Mouse (Mus musculus) c-Kit-positive CD71-positive TER-119-negative erythroid progenitor cells, embryonic 14.5 days (primary cell): ENCODE data around the gene Spag7.

Experiments used
- DNase-seq: peaks from one replicate; pipeline ENCODE4 v3.0.0-alpha.2; 2013; ENCODE audit warnings: low read depth

Spag7 gene

DNA sequence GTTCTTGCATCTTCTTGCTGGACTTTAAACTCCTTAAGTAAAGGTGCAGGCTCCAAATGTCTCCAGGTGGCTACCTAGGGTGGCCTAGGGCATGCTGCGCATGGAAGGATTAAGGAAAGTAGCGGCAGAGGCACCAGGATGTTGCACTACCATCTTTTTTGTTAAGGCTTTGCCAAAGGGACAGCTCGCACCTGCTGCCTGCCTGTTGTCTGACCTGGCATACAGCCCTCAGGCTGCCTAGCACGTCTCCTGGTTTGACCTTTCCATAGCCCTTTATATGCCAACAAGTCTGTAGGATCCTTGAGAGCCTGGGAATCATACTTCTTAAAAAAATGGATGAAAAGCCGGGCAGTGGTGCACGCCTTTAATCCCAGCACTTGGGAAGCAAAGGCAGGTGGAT is 26.2 kb downstream of the Spag7 start:
- no peak for DNase-seq

DNA sequence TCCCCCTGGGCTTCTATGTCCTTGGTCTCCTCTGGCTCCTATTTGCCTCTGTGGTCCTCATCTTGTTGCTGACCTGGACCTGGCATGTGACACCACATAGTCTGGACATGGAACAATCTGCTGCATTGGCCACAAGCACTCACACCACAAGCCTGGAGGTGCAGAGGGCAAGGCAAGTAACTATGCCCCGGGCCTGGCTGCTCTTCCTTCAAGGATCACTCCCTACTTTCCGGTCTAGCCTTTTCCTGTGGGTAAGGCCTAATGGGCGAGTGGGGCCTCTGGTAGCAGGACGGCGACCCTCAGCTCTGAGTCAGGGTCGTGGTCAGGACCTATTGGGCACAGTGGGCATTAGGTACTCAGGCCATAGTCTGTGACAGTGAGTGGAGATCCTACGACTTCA is 28.0 kb downstream of the Spag7 start:
- DNase-seq, result no peak

DNA sequence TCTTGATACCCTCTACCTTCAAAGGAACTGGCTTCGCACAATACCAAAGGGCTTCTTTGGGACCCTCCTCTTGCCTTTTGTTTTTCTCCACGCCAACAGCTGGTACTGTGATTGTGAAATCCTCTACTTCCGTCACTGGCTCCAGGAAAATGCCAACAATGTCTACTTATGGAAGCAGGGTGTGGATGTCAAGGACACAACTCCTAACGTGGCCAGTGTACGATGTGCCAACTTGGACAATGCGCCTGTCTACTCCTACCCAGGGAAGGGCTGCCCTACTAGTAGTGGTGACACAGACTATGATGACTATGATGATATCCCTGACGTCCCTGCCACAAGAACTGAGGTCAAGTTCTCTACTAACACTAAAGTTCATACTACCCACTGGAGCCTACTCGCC is 29.2 kb downstream of the Spag7 start:
- DNase-seq, result no peak

DNA sequence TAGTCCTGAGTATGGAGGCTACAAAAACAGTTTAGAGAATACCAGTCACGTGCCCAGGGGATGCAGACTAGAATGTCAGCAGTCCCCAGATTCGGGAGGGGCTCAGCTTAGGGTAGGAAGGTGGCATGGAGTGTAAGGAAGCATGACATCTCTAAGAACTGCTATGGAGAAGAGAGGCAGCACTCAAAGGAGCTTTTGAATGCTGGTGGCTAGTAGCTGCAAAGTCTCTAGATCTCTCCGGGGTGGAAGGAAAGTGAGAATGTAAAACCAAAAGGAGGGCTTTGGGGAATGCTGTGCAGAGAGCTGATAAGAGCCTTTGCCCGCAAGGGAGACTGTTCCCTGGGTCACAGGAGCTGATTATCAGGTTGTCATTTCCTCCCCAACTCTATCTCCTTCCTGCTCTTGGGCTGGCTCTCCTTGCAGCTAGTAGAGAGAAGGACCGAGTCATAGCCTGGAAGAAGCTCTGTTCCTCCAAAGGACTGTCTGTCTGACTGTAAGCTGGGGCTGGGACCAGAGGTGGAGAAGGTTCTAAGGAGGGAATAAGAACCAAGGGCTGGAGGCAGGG is 30.4 kb downstream of the Spag7 start, which contains the start of gene Gp1ba:
Gp1ba (plus strand) TSS at position 409 of the 565 bp plus-strand sequence.
- DNase-seq, result no peak

DNA sequence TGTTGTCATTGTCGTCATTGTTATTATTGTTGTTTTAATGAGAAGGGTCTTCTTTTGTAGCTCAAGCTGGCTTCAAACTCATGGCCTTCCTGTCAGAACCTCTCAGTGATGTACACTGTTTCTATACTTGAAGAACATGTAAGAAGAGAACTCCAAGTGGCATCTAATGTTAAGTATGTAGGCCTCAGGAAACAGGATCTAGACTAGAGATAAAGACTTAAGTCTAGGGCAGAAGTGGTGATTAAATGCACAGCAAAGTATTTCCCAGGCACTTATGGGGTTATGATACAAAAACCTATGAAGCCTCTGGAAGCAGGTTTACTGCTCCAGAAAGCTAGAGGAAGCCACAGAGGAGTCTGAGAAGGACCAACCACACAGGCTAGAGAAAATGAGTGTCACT is 30.9 kb downstream of the Spag7 start:
- DNase-seq, result no peak

DNA sequence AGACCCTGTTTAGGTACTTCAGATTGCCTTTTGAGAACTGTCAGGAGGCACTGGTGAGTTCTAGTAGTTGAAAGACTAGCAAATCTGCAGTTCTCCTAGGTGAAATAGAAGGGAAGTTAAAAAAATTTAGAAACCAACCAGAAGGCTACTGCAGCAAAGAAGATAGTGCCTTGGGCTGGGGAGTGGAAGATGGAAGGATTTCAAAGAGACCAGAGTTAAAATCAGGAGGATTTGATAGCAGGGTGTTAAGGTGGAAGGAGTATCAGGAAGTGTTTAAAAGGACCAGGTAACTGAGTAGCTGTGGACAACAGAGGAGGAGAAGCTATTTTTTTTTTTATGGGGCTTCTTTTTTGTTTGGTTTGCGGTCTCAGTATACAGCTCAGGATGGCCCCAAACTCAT is 31.5 kb downstream of the Spag7 start:
- DNase-seq, result no peak

DNA sequence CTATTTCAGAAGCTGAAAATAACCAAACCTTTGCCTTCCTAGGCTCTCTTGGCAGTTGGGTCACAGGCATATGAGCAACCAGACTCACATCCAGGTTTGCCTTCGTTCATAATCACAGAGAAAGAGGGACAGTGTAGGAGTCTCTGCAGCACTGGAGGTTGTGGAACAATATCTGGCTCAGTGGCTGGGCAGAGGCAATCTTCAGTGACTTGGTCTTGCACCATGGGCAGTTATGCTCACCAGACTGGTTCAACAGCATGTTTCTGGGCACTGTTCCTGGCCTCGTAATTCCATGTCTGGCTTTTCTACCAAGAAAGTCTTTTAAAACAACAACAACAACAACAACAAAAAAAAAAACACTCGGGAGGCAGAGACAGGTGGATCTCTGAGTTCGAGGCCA is 33.6 kb downstream of the Spag7 start:
- DNase-seq, result no peak

DNA sequence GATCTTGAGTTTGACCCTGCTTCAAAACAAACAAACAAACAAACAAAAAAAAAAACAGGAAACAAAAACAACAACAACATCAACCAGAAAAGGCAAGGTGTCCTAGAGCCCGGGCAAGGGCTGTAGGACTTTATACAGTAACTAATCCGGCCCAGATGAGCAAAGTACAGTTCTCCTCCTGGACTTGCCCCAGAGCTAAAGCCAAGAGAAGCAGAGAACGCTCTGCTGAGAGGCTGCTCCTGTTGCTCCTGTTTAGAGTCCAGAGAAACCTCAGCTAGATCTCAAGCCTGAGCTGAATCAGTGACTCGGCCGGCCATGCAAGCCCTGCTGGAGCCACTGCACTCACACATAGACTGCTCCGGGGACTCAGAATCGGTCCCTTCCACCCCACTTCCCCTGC is 39.1 kb downstream of the Spag7 start:
- DNase-seq, result no peak

DNA sequence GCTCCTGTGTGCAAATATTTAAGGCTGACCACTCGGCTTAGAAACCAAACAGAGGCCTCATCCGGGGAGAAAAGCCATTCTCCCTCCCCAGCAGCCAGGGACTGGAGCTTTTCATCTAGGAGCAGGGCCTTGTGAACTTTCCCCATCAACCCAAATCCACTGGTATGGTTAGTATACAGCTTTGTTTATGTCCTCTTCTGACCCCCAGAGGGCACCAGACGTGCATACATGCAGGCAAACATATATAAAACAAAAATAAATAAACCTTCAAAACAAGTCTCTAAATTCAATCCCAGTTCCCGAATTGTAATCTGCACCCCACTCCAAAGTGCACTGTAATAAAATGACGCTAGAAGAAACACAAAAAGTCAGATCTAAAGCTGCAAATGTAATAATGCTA is 39.7 kb downstream of the Spag7 start:
- DNase-seq, result no peak

DNA sequence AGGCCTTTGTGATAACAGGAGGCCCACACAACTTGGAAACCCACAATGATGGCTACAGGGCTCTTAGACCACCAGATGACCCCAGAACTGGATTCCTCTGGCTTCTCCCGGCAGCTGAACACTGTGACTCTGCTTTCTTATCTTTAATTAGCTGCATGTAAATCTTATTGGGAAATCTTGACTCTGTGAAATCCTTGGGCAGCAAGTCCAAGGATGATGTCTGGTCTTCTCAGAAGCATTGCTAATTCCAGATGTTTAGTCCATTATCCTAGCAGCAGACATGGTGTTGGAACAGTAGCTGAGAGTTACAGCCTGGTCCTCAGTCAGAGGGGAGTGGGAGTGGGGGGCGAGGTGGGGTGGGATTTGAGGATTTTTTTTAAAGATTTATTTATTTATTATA is 40.8 kb downstream of the Spag7 start:
- DNase-seq, result no peak

DNA sequence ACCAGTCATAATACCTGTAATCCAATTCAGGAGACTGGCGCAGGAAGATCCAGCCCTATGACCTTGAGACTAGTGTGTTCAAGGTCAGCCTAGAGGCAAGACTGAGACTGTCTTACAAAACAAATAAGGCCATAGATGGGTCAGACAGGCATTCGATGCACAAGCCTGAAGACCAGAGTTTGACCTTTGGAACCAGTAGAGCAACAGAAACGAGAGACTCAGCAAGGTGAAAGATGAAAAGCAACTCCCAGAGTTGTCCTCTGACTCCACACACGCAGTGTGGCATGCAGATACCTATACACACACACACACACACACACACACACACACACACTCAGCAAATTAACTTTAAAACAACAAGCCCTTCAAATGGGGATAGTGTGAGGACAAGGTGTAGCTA is 42.3 kb downstream of the Spag7 start:
- DNase-seq, result no peak

DNA sequence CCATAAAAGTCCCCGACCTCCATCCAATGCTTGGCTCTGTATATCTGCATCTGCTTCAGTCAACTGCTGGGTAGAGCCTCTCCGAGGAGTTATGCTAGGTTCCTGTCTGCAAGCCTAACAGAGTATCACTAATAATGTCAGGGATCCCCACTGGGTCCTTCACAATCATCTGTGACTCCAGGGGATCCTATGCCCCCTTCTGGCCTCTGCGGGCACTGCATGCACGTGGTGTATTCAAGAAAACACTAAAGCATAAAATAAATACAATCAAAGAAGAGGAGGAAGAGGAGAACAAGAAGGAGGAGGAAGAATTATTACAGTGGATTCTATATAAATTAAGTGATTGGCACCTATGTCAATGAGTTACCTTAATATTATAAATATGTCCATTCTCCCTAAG is 43.7 kb downstream of the Spag7 start:
- peak; percentile 65 for DNase-seq

DNA sequence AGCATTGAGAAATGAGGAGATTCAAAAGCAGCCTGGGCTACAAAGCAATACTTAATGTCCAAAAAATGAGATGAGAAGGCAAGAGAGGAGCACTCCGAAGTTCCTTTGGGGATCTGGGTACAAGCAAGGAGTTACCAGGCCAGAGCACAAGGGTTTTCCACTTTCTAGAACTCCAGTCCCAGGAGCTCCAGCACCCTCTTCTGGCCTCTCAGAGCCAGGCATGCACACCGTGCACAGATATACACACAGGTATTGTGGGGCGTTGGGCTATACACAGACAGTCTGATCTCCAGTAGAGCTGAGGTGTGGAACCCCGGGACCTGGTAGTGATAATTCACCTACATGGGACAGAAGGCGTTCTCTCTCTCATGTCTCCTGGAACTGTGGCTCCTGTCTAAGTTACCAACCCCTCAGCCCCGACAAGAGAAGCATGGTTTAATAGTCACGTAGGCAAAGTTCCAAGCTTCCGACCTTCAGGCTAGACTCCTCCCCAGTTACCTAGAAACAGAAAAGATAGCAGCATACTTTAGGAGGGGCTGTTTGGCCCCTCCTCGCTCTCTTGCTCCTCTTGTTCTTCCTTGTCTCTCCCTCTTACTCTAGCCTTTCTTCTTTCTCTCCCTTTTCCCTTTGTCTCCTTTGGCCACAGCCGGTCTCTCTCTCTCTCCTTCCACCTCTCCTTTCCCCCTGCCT is 46.0 kb downstream of the Spag7 start:
- no peak for DNase-seq

DNA sequence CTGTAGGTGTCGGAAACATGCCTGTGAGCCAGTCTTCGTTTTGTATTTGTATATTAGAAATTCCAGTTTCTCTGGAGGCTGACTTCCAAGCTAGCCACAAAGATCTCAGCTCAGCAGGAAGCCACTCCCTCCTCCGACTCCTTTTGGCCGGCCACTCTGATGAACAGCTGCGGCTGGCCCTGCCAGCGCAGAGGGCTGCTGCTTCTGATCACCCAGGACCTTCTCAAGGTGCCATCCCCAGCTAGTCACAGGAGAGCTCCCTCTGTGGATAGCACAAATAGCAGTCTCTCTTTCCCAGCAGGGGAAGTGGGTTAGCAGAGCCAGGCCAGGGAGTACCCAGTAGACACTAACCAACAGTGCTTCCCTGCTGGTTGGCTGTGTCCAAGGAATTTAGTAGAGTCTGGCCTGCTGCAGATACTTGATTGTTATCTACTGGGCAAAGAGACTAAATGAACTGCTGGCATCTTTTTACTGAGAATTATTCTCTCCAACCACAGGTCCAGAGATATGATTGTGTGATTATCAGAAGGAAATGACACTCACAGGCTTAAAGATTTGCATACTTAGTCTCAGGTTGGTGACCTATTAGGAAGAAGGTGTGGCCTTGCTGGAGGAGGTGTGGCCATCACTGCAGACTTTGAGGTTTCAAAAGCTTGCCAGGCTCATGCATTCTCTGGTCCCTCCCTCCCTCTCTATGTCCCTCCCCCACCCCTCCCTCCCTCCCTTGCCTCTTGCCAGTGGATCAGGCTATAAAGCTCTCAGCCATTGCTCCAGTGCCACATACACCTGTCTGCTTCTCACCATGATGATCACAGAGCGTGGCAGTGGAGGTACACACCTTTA is 47.0 kb downstream of the Spag7 start:
- peak; percentile 65 for DNase-seq

DNA sequence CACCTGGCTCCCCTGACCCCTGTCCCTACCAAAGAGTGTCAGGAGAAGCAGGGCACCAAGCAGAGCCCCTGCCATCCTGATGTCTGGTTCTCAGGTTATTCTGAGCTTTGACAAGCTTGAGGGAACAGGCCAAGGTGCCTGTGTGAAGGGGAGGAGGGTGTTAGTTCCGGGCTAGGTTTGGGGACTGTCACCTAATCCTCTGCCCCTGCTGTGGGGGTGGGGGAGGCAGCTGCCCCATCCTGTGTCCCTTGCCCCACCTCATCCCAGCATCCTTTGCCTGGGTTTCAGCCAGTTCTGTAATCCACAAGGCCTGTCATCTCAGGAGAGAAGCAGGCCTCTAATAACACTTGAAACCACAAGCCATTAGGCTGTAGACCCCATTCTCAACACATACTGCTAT is 50.1 kb downstream of the Spag7 start, which contains the start of gene Chrne:
Chrne (minus strand) TSS at position 116 of the 400 bp plus-strand sequence.
- no peak for DNase-seq

DNA sequence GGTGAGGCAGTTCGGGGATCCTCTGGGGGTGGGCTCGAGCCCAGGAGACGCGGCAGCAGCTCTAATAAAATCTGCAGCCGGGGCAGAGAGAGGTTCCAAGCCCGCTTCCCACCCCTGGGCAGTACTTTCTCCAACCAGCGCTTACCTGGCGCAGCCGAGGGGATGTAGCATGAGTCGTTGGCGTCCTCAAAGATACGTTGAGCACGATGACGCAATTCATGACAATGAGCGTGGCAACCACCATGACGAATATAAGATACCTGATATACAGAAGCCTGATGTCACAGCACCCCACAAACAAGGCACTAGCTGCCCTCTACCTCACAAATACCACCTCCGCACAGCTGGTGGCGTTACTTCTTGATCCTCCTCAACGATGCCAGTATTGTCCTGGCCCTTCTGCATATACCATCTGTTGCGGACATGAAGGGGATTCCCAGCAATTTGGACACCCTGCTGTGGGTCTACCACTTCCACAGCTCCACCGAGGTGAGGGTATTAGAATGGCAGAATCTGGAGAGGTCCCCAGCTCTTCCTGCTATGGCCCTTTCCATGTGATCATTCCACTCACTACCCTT is 53.6 kb downstream of the Spag7 start, which contains the start of gene 4930544D05Rik:
4930544D05Rik (plus strand) TSS at position 333 of the 578 bp plus-strand sequence.
- no peak for DNase-seq

DNA sequence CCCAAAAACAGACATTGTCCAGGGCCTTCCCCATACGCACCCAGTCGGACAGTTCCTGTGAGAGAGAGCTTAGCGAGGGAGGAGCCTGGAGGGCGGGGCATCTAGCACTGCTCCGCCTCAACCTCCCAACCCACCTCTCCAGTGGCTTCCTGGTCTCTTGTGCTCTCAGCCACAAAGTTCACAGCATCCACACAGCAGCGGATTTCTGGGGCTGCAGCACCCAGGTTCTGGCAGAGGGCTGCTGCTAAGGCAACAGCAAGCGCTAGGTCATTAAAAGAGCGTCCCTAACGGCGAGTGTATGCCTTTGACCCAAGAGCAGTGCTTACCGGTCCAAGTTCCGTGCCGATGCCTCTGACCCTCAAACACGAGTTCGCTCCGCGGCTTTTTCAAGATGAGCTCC is 54.1 kb downstream of the Spag7 start:
- DNase-seq, result peak; percentile 71
